Mouse (Mus musculus) gastrocnemius, adult 18-20 months (tissue): ENCODE results near the gene Gcm2. TPM values are rescaled to one million over a fixed set of nuclear protein-coding genes. Genes with fewer than 3 reads are reported as not detected.

Source experiments
- DNase-seq: peaks from one replicate; pipeline ENCODE4 v3.0.0; 2021; ENCODE audit warnings: low spot score
- long read RNA-seq, 2 experiments: library from polyadenylated mRNA; stranded (forward); transcript quantifications; one replicate each; pipeline ENCODE4 v2.0.0; 2021
- total RNA-seq, 2 experiments: library from RNA; stranded (reverse); gene quantifications; 2 replicates each; pipeline ENCODE4 v1.2.3; 2021

Gene Gcm2
- not detected for total RNA-seq
- long read RNA-seq, experiment 1 = 0 reads
- long read RNA-seq, experiment 2 = 0 reads

- no peak for DNase-seq
Measured at GRCm38 (mm10) chr13:41110935-41111334, at the start of gene Gcm2. Gcm2 (minus strand) TSS chr13:41111035.

DNA sequence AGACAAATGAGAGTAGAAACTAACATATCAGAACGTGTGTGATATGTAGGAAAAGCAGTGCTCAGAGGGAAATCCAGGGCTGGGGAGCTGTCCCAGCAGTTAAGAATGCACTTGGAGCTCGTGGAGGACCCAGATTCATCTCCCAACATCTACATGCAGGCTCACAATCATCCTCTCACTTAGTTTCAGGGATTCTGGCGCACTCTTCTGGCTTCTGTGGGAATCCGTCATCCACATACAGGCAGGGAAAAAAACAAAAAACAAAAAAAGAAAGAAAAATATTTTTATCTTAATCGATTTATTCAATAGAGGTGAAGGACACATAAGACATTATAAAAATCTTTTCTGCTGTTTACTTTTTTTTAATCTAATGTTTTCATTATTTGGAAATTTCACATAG is 47.6 kb upstream of the Gcm2 start:
- DNase-seq = no peak

GRCm38 (mm10) chr13:41153146-41153545 is 42.3 kb upstream of the Gcm2 start:
- no peak for DNase-seq

DNA sequence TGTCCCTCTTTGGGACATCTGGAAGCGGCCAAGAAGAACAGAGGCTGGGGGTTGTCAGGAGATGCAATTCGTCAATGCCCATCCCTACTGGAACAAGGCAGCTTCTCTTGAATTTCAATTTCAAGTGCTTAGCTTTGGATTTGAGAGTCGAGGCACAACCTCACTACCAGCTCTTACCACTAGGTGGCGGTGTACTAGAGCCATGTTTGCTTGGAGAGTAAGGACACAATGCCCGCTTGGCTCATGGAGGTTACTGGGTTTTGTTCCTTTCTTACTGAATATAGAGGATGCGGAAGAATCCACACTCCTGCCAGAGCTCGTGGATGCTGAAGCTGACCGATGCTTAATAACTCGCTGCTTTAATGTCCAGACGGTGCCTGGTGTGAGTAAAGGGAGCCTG is 35.4 kb upstream of the Gcm2 start:
- peak; percentile 47 for DNase-seq

DNA sequence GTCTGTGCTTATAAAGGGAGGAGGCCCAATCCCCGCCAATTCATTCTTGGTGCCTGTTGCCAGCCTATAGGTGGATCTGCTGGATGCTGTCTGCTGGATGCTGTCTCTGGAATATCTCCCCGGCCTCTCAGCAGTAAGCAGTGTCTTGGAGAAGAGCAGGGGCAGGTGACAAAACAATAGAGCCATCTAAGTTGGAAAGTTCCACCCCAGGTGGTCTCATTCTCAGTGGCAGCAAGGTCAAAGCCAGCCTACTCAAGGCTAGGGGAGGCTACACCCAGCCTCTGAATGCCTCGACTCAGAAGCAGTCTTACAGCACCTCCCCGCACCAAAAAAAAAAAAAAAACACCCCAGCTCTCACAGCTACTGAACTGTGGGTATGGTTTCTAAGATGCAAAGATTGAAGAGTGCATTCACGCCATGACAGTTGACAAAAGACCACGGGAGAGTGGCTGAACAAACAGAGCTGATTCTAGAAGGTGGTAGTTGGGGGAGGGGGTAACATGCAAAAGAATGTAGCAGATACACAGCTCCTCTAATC is 34.7 kb upstream of the Gcm2 start:
- no peak for DNase-seq

- peak; percentile 36 for DNase-seq
Measured at GRCm38 (mm10) chr13:41134901-41135300, 24.1 kb upstream of the Gcm2 start.

- no peak for DNase-seq
Measured at GRCm38 (mm10) chr13:41129061-41129460, 18.2 kb upstream of the Gcm2 start.

- DNase-seq = no peak
Measured at GRCm38 (mm10) chr13:41128326-41128725, 17.5 kb upstream of the Gcm2 start.

DNA sequence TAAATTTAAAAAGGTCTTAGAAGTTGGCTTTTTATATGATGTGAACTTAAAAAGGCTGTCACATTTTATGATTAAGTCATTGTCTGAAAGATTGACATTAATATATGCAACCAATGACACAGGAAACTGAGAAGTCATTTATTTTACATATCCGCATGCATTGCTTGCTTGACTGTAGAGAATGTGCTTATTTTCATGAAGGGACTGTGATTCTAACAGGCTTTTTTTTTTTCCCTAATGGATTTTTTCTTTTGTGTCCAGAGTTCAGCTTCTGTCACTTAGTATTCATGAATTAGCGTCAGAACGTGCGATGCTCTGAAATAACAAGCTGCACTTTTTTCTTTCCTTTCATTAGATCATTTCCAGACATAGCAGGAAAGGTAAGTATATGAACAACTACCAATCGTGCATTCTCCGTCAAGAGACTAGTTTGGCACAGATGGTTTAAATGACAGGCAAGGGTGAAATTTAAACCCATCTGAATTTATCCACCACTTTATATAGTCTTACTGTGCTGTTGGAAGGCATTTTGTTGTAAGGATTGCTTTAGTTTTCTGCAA is 12.9 kb upstream of the Gcm2 start:
- no peak for DNase-seq

DNA sequence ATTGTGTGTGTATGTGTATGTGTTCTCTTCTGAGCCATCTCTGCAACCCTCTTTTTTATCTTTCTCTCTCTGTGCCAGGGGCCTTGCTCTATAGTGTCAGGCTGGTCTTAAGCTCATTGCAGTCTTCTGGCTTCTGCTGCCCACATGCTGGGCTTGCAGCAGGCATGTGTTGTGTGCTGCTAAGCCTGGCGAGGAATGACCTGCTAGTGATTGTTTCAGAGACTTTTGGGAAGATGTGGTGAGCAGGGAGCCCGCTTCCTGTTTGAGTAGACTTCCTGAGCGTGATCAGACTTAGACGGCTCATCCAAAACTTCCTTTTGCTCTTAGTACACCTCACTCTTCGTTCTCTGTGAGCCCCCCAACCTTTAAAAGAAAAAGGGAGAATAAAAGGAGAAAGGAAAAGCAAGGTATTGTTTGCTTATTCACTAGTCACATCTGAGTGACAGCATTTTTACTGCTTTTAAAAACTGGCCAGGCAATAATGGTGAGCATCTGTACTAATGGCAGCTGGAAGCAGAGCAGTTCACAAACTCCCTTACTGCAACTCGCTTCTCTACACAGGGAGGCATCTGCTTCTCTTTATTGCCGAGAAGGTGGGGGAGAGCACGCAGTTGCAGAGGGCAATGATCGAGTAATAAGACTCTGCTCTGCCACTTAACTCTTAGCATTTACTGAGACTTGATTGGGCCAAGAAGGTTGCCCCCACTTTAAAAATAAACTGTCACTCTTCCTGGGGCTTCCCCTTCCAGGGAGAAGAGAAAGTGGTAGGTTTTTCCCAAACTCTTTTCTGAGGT is 8.5 kb upstream of the Gcm2 start:
- DNase-seq = no peak

DNA sequence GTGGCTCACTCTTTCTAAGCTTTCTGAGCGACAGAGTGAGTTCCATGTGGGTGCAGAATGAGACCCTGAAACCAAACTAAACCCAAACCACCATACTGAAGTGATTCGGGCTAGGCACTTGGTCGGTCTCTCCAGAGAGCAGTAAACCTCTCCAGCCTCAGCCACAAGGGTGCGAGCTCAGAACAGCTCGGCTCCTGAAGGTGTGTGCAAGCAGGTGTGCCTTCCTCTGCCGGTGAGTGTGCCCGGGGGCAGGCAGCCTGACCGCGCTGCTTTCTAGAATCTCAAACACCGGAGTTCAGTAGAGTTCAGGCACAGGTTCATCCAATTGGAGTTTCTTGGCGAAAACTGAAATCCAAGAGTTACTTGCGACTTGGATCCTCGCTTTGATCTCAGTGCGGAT is 3.1 kb upstream of the Gcm2 start, which contains the start of gene Sycp2l:
TSS of gene Sycp2l (plus strand) at position 368 of the 400 bp plus-strand sequence.
- no peak for DNase-seq

- DNase-seq = no peak
Measured at GRCm38 (mm10) chr13:41105541-41105940, 5.3 kb downstream of the Gcm2 start.

- DNase-seq = no peak
Measured at GRCm38 (mm10) chr13:41103841-41104525, 6.9 kb downstream of the Gcm2 start.

GRCm38 (mm10) chr13:41100031-41100430 is 10.8 kb downstream of the Gcm2 start:
- DNase-seq = no peak

DNA sequence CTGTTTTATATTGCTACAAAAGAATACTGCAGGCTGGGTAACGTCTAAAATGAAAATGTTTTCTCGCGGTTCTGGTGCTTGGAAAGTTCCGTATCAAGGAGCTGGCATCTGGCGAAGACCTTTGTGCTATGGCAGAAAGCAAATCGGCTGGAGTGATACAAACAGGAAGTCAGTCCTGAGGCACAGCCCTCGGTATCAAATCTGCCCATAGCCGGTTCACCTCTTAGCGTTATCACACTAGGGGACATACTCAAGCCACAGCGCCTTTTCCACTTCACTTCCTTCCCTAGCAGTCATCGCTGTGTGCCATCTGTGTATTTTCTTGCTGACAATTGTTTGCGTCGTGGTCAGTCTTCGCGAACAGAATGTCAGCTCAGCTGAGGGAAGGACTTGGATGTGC is 12.5 kb downstream of the Gcm2 start:
- no peak for DNase-seq

GRCm38 (mm10) chr13:41097324-41098058 is 13.3 kb downstream of the Gcm2 start:
- no peak for DNase-seq

GRCm38 (mm10) chr13:41094160-41094559 is 16.7 kb downstream of the Gcm2 start:
- DNase-seq = no peak

GRCm38 (mm10) chr13:41091271-41091670 is 19.6 kb downstream of the Gcm2 start:
- DNase-seq = no peak

GRCm38 (mm10) chr13:41088746-41089145 is 22.1 kb downstream of the Gcm2 start:
- no peak for DNase-seq

GRCm38 (mm10) chr13:41085140-41085539 is 25.7 kb downstream of the Gcm2 start:
- DNase-seq = no peak

DNA sequence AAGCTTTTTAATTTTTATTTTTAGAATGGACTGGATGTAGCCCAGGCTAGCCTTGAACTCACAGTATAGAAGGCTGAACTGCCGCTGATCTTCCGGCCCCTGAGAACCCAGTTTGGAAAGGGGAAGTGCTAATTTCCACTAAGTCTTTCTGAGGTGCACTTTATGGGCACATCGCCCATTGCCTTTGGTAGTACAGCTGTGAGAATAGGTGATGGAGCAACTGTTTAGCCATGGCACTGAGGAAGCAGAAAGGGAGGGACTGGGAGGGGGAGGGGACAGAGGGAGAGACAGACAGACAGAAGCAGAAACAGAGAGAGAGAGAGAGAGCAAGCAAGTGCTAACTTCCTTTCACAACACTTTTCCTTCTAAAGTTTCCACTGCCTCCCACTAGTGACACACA is 26.3 kb downstream of the Gcm2 start:
- no peak for DNase-seq

GRCm38 (mm10) chr13:41080700-41081099 is 30.1 kb downstream of the Gcm2 start:
- no peak for DNase-seq
